Mouse (Mus musculus) heart, embryonic 14.5 days (tissue): ENCODE data around the gene Cmtm3. TPM values are rescaled to one million over a fixed set of nuclear protein-coding genes. Genes with fewer than 3 reads are reported as not detected.
A peak's percentile ranks its signal among the peaks of the same experiment; 100 is the strongest.

ENCODE experiments used
- ATAC-seq: fragments of 200-750 bp; cut with Nextera tagmentation; 2 replicates; pipeline ENCODE4 v1.8.0; 2017; ENCODE audit warnings: low read depth, moderate TSS enrichment; ENCODE audit not compliant: insufficient number of reproducible peaks, insufficient read depth, low FRiP score
- H3K27ac ChIP-seq, 2 experiments: fragments of 200-500 bp in 1 of 2; fragments of 300-500 bp in 1 of 2; sonication (generic) in 1 of 2; replicated peaks in 1 of 2; 2 replicates each; pipeline ENCODE4 v1.5.1; 2012 to 2014; ENCODE audit warnings: low read depth in 2 of 2, low read length in 2 of 2, control low read depth in 1 of 2, mild to moderate bottlenecking in 1 of 2, mixed read lengths in 1 of 2; ENCODE audit not compliant: control insufficient read depth in 1 of 2, insufficient read depth in 1 of 2
- H3K27me3 ChIP-seq: fragments of 300-500 bp; sonication (generic); 2 replicates; pipeline ENCODE4 v1.6.1; 2014; ENCODE audit warnings: mild to moderate bottlenecking, low read length, control low read depth; ENCODE audit not compliant: control insufficient read depth, insufficient read depth
- H3K36me3 ChIP-seq: fragments of 300-500 bp; sonication (generic); 2 replicates; pipeline ENCODE4 v1.6.1; 2014; ENCODE audit warnings: mild to moderate bottlenecking, control low read depth, low read length, mixed read lengths; ENCODE audit not compliant: control insufficient read depth, insufficient read depth
- H3K4me1 ChIP-seq, 2 experiments: fragments of 200-500 bp in 1 of 2; fragments of 300-500 bp in 1 of 2; sonication (generic) in 1 of 2; 2 replicates each; pipeline ENCODE4 v1.6.1; 2012 to 2014; ENCODE audit warnings: low read length in 2 of 2, control low read depth in 1 of 2, mixed read lengths in 1 of 2; ENCODE audit not compliant: control insufficient read depth in 2 of 2, insufficient read depth in 2 of 2
- H3K4me2 ChIP-seq: fragments of 300-500 bp; sonication (generic); 2 replicates; pipeline ENCODE4 v1.6.1; 2014; ENCODE audit warnings: mild to moderate bottlenecking, low read length
- H3K4me3 ChIP-seq, 2 experiments: fragments of 200-500 bp in 1 of 2; fragments of 300-500 bp in 1 of 2; sonication (generic) in 1 of 2; 2 replicates each; pipeline ENCODE4 v1.5.1; 2012 to 2014; ENCODE audit warnings: low read length in 2 of 2, mild to moderate bottlenecking in 2 of 2, control low read depth in 1 of 2, low read depth in 1 of 2, moderate library complexity in 1 of 2; ENCODE audit not compliant: control insufficient read depth in 1 of 2, insufficient read depth in 1 of 2
- H3K9ac ChIP-seq: fragments of 300-500 bp; sonication (generic); 2 replicates; pipeline ENCODE4 v1.6.1; 2014; ENCODE audit warnings: mild to moderate bottlenecking, low read length
- H3K9me3 ChIP-seq: fragments of 300-500 bp; sonication (generic); 2 replicates; pipeline ENCODE4 v1.6.1; 2016; ENCODE audit warnings: low read length, control low read depth; ENCODE audit not compliant: control insufficient read depth
- WGBS: fragments of 180-500 bp; shearing (Covaris S2); extraction: QIAGEN DNeasy Blood & Tissue Kit; methylation state at CpG from one replicate; pipeline ENCODE4 v1.1.7; 2014; 5-methylcytosine and 5-hydroxymethylcytosine counted together
- polyA plus RNA-seq: library from polyadenylated mRNA; unstranded; fragments of >200 nt; fragmentation: Nextera tagmentation; extraction: Ambion mirVana; gene quantifications from 2 replicates; pipeline ENCODE4 v1.2.1, GENCODE M21; 2014

Cmtm3 gene
- polyA plus RNA-seq, 1 experiment from 2014 or later = 103 TPM

DNA sequence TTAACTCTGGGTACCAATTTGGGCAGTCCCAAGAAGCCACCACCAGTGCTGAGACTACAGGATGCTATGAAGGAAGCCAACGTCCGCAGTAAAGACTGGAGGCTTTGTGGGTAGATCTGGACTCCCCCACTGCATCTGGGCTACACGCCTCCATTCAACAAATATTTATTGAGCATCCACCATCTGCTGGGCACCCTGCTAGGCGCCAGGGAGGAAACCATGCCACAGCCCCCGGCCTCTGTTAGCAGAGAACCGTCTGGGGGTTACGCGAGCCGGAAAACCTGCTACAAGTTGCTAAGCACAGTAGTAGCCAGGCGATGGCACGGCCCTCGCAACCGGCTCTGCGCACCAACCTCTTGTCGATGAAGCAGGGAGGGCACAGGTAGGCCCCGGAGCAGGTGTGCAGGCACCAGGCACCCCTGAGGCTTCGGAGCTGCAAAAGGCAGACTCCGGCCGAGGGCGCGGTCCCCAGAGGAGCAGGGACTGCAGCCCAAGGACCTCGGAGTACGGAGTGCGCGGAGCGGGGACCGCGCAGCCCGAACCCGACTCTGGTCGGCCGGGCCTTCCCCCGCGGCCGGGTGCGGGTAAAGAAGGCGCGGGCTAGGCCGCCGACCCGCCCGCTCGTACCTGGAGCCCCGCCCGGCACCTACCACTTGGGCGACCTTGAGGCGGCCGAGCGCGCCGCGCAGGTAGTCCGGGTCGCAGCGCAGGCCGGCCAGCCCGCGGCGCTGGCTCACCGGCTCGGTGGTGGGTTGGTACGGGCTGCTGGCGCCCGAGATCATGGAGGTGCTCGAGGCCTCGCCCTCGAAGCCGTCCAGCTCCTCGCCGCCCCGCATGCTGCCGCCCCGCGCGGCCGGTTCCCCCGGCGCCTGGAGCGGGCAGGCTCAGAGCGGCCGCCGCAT lies 55.8 kb downstream of the Cmtm3 start:
- peaks cover 7 to 17% of the 10 kb centered on the region in 2 experiments for H3K4me1 ChIP-seq
- H3K9ac ChIP-seq = peak overlapping the region; percentile 96
- no peaks in the 10 kb centered on the region for H3K27me3 ChIP-seq
- H3K27ac ChIP-seq = peak overlapping the region; percentile 13 to 80; a peak in 3 of 4 replicates
- peak overlapping the region; percentile 92 for H3K4me2 ChIP-seq
- peak overlapping the region; percentile 70 to 86 for H3K4me3 ChIP-seq
- ATAC-seq = peak; percentile 83
- under 1% methylated on average over 67 of the region's 82 CpGs for WGBS
- H3K36me3 ChIP-seq = no peaks in the 10 kb centered on the region
- no peaks in the 10 kb centered on the region for H3K9me3 ChIP-seq

DNA sequence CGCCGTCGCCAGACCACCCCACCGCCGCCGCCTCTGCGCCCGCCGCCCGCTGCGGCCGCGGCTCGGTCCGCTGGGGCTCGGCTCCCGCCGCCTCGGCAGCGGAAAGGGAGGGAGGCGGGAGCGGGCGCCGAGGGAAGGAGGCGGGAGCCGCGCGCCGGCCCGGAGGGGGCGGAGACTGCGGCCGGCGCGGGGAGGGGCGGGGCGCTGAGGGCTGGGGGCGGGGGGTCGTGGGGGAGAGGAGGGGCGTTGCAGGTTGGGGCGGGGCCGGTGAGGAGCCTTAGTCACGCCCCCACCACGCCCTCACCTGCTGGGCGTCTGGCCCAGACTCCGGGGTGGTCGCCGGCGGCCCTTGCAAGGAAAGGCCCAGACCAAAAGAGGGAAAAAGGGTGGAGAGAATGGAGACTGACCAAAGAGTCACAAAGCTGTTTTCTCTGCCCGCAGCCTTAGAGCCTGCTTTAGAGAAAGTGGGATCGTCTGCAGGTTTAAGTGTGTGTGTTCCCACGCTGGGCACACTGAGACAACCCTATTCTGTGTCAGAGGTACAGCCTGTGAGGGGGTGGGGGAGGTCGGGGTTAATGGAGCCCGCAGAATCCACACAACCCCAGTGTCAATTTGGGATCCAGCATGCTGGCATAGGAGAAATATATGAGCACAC lies 56.6 kb downstream of the Cmtm3 start, which contains the start of gene Cmtm4:
TSS of gene Cmtm4 (minus strand) at position 105 of the 655 bp plus-strand sequence.
- WGBS = 3% methylated on average over 29 of the region's 54 CpGs
- Histone ChIP-seq H3K4me2 (peak within 1 kb of the TSS; percentile 92), H3K4me3 (peak within 1 kb of the TSS; percentile 70 to 86), H3K36me3 (no peaks in the 10 kb centered on the region), H3K9me3 (no peaks in the 10 kb centered on the region), H3K4me1 (peaks cover 9 to 21% of the 10 kb centered on the region in 2 experiments), H3K27ac (peak within 1 kb of the TSS; percentile 27 to 80; a peak in 3 of 4 replicates), H3K9ac (peak within 1 kb of the TSS; percentile 96), H3K27me3 (no peaks in the 10 kb centered on the region)
- ATAC-seq = peak; percentile 85

Other genes starting within 250 kb of the Cmtm3 start
- gene Cdh5, start 237.8 kb upstream of the Cmtm3 start, polyA plus RNA-seq = 54.6 and 61.5 TPM in 2 replicates
- 1.3 and 1.5 TPM in 2 replicates for gene Bean1, start 169.0 kb upstream of the Cmtm3 start, polyA plus RNA-seq
- 12.9 and 13.7 TPM in 2 replicates for gene Tk2, start 90.9 kb upstream of the Cmtm3 start, polyA plus RNA-seq
- 27.9 and 30.8 TPM in 2 replicates for gene Cklf, start 88.5 kb upstream of the Cmtm3 start, polyA plus RNA-seq
- not detected in 2 replicates for gene Cmtm2a, start 46.2 kb upstream of the Cmtm3 start, polyA plus RNA-seq
- not detected in 2 replicates for gene Gm45711, start 29.3 kb upstream of the Cmtm3 start, polyA plus RNA-seq
- gene Cmtm1, start 29.3 kb upstream of the Cmtm3 start, polyA plus RNA-seq = not detected in 2 replicates
- not detected in 2 replicates for gene Gm11020, start 17.8 kb upstream of the Cmtm3 start, polyA plus RNA-seq
- gene Cmtm2b, start 17.2 kb upstream of the Cmtm3 start, polyA plus RNA-seq = not detected in 2 replicates
- 2.1 and 2.4 TPM in 2 replicates for gene Cmtm4, start 56.4 kb downstream of the Cmtm3 start, polyA plus RNA-seq
- 55.0 and 57.0 TPM in 2 replicates for gene Dync1li2, start 103.6 kb downstream of the Cmtm3 start, polyA plus RNA-seq
- 0.18 TPM in 1 of 2 replicates, not detected in the other for gene Terb1, start 170.5 kb downstream of the Cmtm3 start, polyA plus RNA-seq
- gene Nae1, start 195.2 kb downstream of the Cmtm3 start, polyA plus RNA-seq = 73.3 and 80.0 TPM in 2 replicates
- 2.2 and 2.3 TPM in 2 replicates for gene Car7, start 195.3 kb downstream of the Cmtm3 start, polyA plus RNA-seq